Mouse (Mus musculus) heart, embryonic 13.5 days (tissue): ENCODE measurements around the gene Tac4. TPM values are rescaled to one million over a fixed set of nuclear protein-coding genes. Genes with fewer than 3 reads are reported as not detected.

ENCODE experiments used
- ATAC-seq: fragments of 200-750 bp; cut with Nextera tagmentation; 2 replicates; pipeline ENCODE4 v1.8.0; 2017; ENCODE audit warnings: moderate TSS enrichment; ENCODE audit not compliant: insufficient number of reproducible peaks, low FRiP score, low TSS enrichment; ENCODE audit errors: extremely low read depth
- H3K27ac ChIP-seq: fragments of 300-500 bp; sonication (generic); replicated peaks from 2 replicates; pipeline ENCODE4 v1.5.1; 2015; ENCODE audit warnings: moderate library complexity, mild to moderate bottlenecking, inconsistent platforms
- H3K27me3 ChIP-seq: fragments of 300-500 bp; sonication (generic); replicated peaks from 2 replicates; pipeline ENCODE4 v1.6.1; 2015; ENCODE audit warnings: mild to moderate bottlenecking, inconsistent platforms
- H3K36me3 ChIP-seq: fragments of 300-500 bp; sonication (generic); 2 replicates; pipeline ENCODE4 v1.6.1; 2015; ENCODE audit warnings: mild to moderate bottlenecking, inconsistent platforms
- H3K4me1 ChIP-seq: fragments of 300-500 bp; sonication (generic); 2 replicates; pipeline ENCODE4 v1.6.1; 2015; ENCODE audit warnings: inconsistent platforms
- H3K4me2 ChIP-seq: fragments of 300-500 bp; sonication (generic); 2 replicates; pipeline ENCODE4 v1.6.1; 2015; ENCODE audit warnings: inconsistent platforms, mild to moderate bottlenecking, moderate library complexity
- H3K4me3 ChIP-seq: fragments of 300-500 bp; sonication (generic); 2 replicates; pipeline ENCODE4 v1.5.1; 2015; ENCODE audit warnings: moderate library complexity, mild to moderate bottlenecking, inconsistent platforms
- H3K9ac ChIP-seq: fragments of 300-500 bp; sonication (generic); 2 replicates; pipeline ENCODE4 v1.6.1; 2015; ENCODE audit warnings: inconsistent platforms, mild to moderate bottlenecking, moderate library complexity
- H3K9me3 ChIP-seq: fragments of 300-500 bp; sonication (generic); 2 replicates; pipeline ENCODE4 v1.6.1; 2016; ENCODE audit warnings: inconsistent platforms
- WGBS: fragments of 180-500 bp; shearing (Covaris S2); methylation state at CpG from one replicate; pipeline ENCODE4 v1.1.7; 2015; ENCODE audit warnings: mixed read lengths; 5-methylcytosine and 5-hydroxymethylcytosine counted together
- polyA plus RNA-seq: library from polyadenylated mRNA; unstranded; fragments of >200 nt; fragmentation: Nextera tagmentation; extraction: Ambion mirVana; gene quantifications from 2 replicates; pipeline ENCODE4 v1.2.1, GENCODE M21; 2015

Tac4 gene
- polyA plus RNA-seq, 1 experiment from 2014 or later, result not detected

GRCm38 (mm10) chr11:95263816-95264454, 2.6 kb downstream of the Tac4 start:
- Histone ChIP-seq H3K27me3 (no peaks in the 10 kb centered on the region; the same call in 1 of the 2 replicates), H3K4me1 (peaks cover 19% of the 10 kb centered on the region), H3K9me3 (no peaks in the 10 kb centered on the region), H3K36me3 (peaks cover 11% of the 10 kb centered on the region), H3K4me3 (no peak overlapping the region), H3K4me2 (no peak overlapping the region), H3K9ac (no peak overlapping the region), H3K27ac (peak overlapping the region; percentile 10)
- 20% methylated on average over 11 of the region's 11 CpGs for WGBS
- no peak for ATAC-seq

GRCm38 (mm10) chr11:95264455-95265013, 3.2 kb downstream of the Tac4 start:
- 73% methylated on average over 4 of the region's 4 CpGs for WGBS
- H3K9me3 ChIP-seq, result no peaks in the 10 kb centered on the region
- no peaks in the 10 kb centered on the region; the same call in 1 of the 2 replicates for H3K27me3 ChIP-seq
- H3K4me2 ChIP-seq, result no peak overlapping the region
- no peak overlapping the region for H3K27ac ChIP-seq
- no peak overlapping the region for H3K9ac ChIP-seq
- ATAC-seq, result no peak
- peaks cover 17% of the 10 kb centered on the region for H3K36me3 ChIP-seq
- peaks cover 19% of the 10 kb centered on the region for H3K4me1 ChIP-seq
- no peak overlapping the region for H3K4me3 ChIP-seq

GRCm38 (mm10) chr11:95266540-95267245, 5.4 kb downstream of the Tac4 start:
- Histone ChIP-seq H3K27me3 (no peaks in the 10 kb centered on the region), H3K9ac (no peak overlapping the region), H3K4me1 (peaks cover 19% of the 10 kb centered on the region), H3K36me3 (peaks cover 39% of the 10 kb centered on the region), H3K4me2 (no peak overlapping the region), H3K4me3 (no peak overlapping the region), H3K27ac (no peak overlapping the region), H3K9me3 (no peaks in the 10 kb centered on the region)
- 45% methylated on average over 6 of the region's 6 CpGs for WGBS
- ATAC-seq, result no peak

- Histone ChIP-seq H3K4me1 (peaks cover 6% of the 10 kb centered on the region), H3K27me3 (no peaks in the 10 kb centered on the region), H3K9me3 (no peaks in the 10 kb centered on the region), H3K4me3 (no peak overlapping the region), H3K9ac (no peak overlapping the region), H3K27ac (no peak overlapping the region), H3K36me3 (peaks cover 99% of the 10 kb centered on the region), H3K4me2 (no peak overlapping the region)
- ATAC-seq, result no peak
- WGBS, result 82% methylated on average over 5 of the region's 5 CpGs
Measured at GRCm38 (mm10) chr11:95273661-95274060, 12.3 kb downstream of the Tac4 start.

GRCm38 (mm10) chr11:95274613-95275012, 13.3 kb downstream of the Tac4 start:
- Histone ChIP-seq H3K9me3 (no peaks in the 10 kb centered on the region), H3K27ac (no peak overlapping the region), H3K4me3 (no peak overlapping the region), H3K36me3 (peaks cover 99% of the 10 kb centered on the region), H3K4me1 (peaks cover 6% of the 10 kb centered on the region), H3K27me3 (no peaks in the 10 kb centered on the region), H3K4me2 (no peak overlapping the region), H3K9ac (no peak overlapping the region)
- 56% methylated on average over 3 of the region's 3 CpGs for WGBS
- ATAC-seq, result no peak

- WGBS, result 71% methylated on average over 6 of the region's 6 CpGs
- no peak overlapping the region for H3K4me3 ChIP-seq
- no peaks in the 10 kb centered on the region for H3K9me3 ChIP-seq
- no peaks in the 10 kb centered on the region for H3K27me3 ChIP-seq
- no peak overlapping the region for H3K27ac ChIP-seq
- H3K4me1 ChIP-seq, result peaks cover 6% of the 10 kb centered on the region
- no peak overlapping the region for H3K9ac ChIP-seq
- H3K36me3 ChIP-seq, result peaks cover 99% of the 10 kb centered on the region
- no peak overlapping the region for H3K4me2 ChIP-seq
- no peak for ATAC-seq
Measured at GRCm38 (mm10) chr11:95276056-95276455, 14.7 kb downstream of the Tac4 start.

GRCm38 (mm10) chr11:95279061-95279659, 17.8 kb downstream of the Tac4 start:
- no peak overlapping the region for H3K27ac ChIP-seq
- H3K27me3 ChIP-seq, result no peaks in the 10 kb centered on the region
- H3K9ac ChIP-seq, result no peak overlapping the region
- H3K9me3 ChIP-seq, result no peaks in the 10 kb centered on the region
- no peak overlapping the region for H3K4me2 ChIP-seq
- ATAC-seq, result no peak
- peaks cover 6% of the 10 kb centered on the region for H3K4me1 ChIP-seq
- H3K36me3 ChIP-seq, result peaks cover 99% of the 10 kb centered on the region
- H3K4me3 ChIP-seq, result no peak overlapping the region
- 84% methylated on average over 4 of the region's 4 CpGs for WGBS

- Histone ChIP-seq H3K4me3 (no peak overlapping the region), H3K27ac (no peak overlapping the region), H3K27me3 (no peaks in the 10 kb centered on the region), H3K36me3 (peaks cover 100% of the 10 kb centered on the region), H3K9me3 (no peaks in the 10 kb centered on the region), H3K9ac (no peak overlapping the region), H3K4me2 (no peak overlapping the region), H3K4me1 (no peaks in the 10 kb centered on the region)
- 96% methylated on average over 5 of the region's 5 CpGs for WGBS
- ATAC-seq, result no peak
Measured at GRCm38 (mm10) chr11:95282331-95282730, 21.0 kb downstream of the Tac4 start.

GRCm38 (mm10) chr11:95291998-95292397, 30.7 kb downstream of the Tac4 start:
- Histone ChIP-seq H3K4me3 (no peak overlapping the region), H3K9me3 (no peaks in the 10 kb centered on the region), H3K27ac (no peak overlapping the region), H3K36me3 (peaks cover 92% of the 10 kb centered on the region), H3K27me3 (no peaks in the 10 kb centered on the region), H3K4me1 (no peaks in the 10 kb centered on the region), H3K4me2 (no peak overlapping the region), H3K9ac (no peak overlapping the region)
- 75% methylated on average over 4 of the region's 4 CpGs for WGBS
- no peak for ATAC-seq

GRCm38 (mm10) chr11:95293017-95293624, 31.8 kb downstream of the Tac4 start:
- 84% methylated on average over 8 of the region's 8 CpGs for WGBS
- H3K27ac ChIP-seq, result no peak overlapping the region

GRCm38 (mm10) chr11:95295736-95296135, 34.4 kb downstream of the Tac4 start:
- no peaks in the 10 kb centered on the region for H3K9me3 ChIP-seq
- ATAC-seq, result no peak
- no peak overlapping the region for H3K27ac ChIP-seq
- no peaks in the 10 kb centered on the region for H3K27me3 ChIP-seq
- no peak overlapping the region for H3K4me2 ChIP-seq
- H3K9ac ChIP-seq, result no peak overlapping the region
- no peaks in the 10 kb centered on the region for H3K4me1 ChIP-seq
- H3K36me3 ChIP-seq, result peaks cover 92% of the 10 kb centered on the region
- no peak overlapping the region for H3K4me3 ChIP-seq
- WGBS, result 94% methylated on average over 13 of the region's 13 CpGs

More at GRCm38 (mm10) chr11:95293017-95293624, 31.8 kb downstream of the Tac4 start:
- Histone ChIP-seq H3K4me3 (no peak overlapping the region), H3K36me3 (peaks cover 92% of the 10 kb centered on the region), H3K4me1 (no peaks in the 10 kb centered on the region), H3K4me2 (no peak overlapping the region), H3K27me3 (no peaks in the 10 kb centered on the region), H3K9me3 (no peaks in the 10 kb centered on the region), H3K9ac (no peak overlapping the region)
- no peak for ATAC-seq
